Mouse (Mus musculus) central nervous system, embryonic 18 days (tissue): ENCODE results near the gene Tars2. TPM values are rescaled to one million over a fixed set of nuclear protein-coding genes. Genes with fewer than 3 reads are reported as not detected.

Experiments used
- polyA plus RNA-seq: library from polyadenylated mRNA; depleted of rRNA; stranded (reverse); fragments of >200 nt; gene quantifications from 2 replicates; pipeline ENCODE4 v1.2.3, GENCODE M21; 2012; rRNA removed

Gene Tars2
- 39.4 and 42.8 TPM in 2 replicates for polyA plus RNA-seq

DNA sequence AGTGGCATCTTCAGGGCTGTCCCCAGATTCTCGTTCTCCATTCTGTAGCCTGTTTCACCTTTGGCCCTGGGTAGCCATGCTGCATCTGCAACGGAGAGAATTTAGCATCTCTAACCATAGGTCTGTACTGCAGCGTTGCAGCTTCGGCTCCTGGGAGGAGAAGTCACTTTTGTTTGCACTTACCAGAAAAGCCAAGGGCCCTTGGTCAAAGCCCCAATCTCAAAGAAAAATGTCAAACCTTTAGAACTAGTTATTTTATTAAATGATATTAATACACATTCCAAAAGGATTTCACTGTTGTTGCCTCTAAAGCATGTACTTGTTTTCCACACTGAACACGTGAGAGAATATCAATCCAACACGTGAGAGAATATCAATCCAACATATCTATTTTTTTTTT, at the start of gene Tars2:
Gene Tars2, minus strand, starts transcription at position 101 of the 400 bp plus-strand sequence.

DNA sequence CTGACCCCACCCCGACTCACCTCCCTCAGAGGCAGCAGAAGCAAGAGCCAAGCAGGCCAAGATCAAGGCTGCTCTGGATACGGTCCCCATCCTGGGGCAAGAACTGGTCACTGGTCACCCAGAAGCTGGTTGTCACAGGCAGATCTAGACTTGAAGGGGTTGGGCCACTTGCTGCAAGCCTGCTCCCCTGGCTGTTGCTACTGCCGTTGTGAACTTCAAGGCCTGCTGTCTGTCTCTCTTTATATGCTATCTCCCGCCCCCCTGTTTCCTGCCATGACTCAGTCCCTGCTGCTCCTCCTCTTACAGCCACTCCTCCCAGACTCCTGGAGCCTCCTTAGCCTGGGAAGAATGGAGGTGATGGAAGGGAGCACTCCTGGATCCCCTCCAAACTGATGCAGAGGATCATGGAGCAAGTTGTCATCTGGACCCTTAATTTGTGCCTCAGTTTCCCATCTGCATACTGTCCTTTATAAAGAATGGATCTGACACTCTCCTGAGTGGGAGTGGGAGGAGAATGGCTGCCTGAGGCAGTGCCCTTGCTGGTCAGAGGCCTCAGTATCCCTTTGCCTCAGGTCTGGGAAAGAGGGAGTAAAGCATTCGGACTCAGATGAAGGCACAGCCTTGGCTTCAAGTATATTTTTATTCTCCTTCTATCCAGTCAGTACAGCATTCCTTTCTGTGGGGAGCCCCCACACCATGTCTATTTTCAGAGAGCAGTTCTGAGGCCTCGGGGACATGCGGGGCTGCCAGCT, 20.5 kb downstream of the Tars2 start, which contains the start of gene Ecm1:
Gene Ecm1, minus strand, starts transcription at position 217 of the 752 bp plus-strand sequence.

Other genes with a start within 250 kb of the Tars2 start
- 8.8 and 9.2 TPM in 2 replicates for gene Ctss, start 233.4 kb downstream of the Tars2 start, polyA plus RNA-seq
- not detected in 2 replicates for gene Hormad1, start 200.5 kb downstream of the Tars2 start, polyA plus RNA-seq
- gene Golph3l, start 171.3 kb downstream of the Tars2 start, polyA plus RNA-seq: 19.3 and 20.7 TPM in 2 replicates
- 47.0 and 50.6 TPM in 2 replicates for gene Ensa, start 135.2 kb downstream of the Tars2 start, polyA plus RNA-seq
- gene Mcl1, start 101.4 kb downstream of the Tars2 start, polyA plus RNA-seq: 62.9 and 66.1 TPM in 2 replicates
- 0.76 and 2.1 TPM in 2 replicates for gene Adamtsl4, start 72.3 kb downstream of the Tars2 start, polyA plus RNA-seq
- 13.4 and 56.2 TPM in 2 replicates for gene Ecm1, start 20.6 kb downstream of the Tars2 start, polyA plus RNA-seq
- gene Rprd2, start 58.7 kb upstream of the Tars2 start, polyA plus RNA-seq: 21.7 TPM in 2 replicates
- gene Prpf3, start 95.7 kb upstream of the Tars2 start, polyA plus RNA-seq: 36.0 and 36.2 TPM in 2 replicates
- gene Mrps21, start 111.3 kb upstream of the Tars2 start, polyA plus RNA-seq: 190 and 193 TPM in 2 replicates
- gene Ciart, start 122.0 kb upstream of the Tars2 start, polyA plus RNA-seq: 4.1 and 5.3 TPM in 2 replicates
- 13.9 and 15.2 TPM in 2 replicates for gene BC028528, start 131.8 kb upstream of the Tars2 start, polyA plus RNA-seq
- gene Aph1a, start 133.8 kb upstream of the Tars2 start, polyA plus RNA-seq: 96.5 and 101 TPM in 2 replicates
- gene Car14, start 144.5 kb upstream of the Tars2 start, polyA plus RNA-seq: 4.0 and 5.7 TPM in 2 replicates
- gene Anp32e, start 169.0 kb upstream of the Tars2 start, polyA plus RNA-seq: 79.1 and 84.3 TPM in 2 replicates
- 141 and 142 TPM in 2 replicates for gene Plekho1, start 235.8 kb upstream of the Tars2 start, polyA plus RNA-seq